Mouse (Mus musculus) Muller cell, postnatal 12 days (primary cell): ENCODE data around the gene Olfr875.

Experiments
- DNase-seq: peaks from one replicate; pipeline ENCODE4 v3.0.0-alpha.2; 2015; ENCODE audit errors: inconsistent ontology term

Gene Olfr875

GRCm38 (mm10) chr9:37771759-37772158, at the start of gene Olfr875:
Gene Olfr875 (plus strand): TSS chr9:37771857.
- DNase-seq = no peak

GRCm38 (mm10) chr9:37734310-37734709, 37.3 kb upstream of the Olfr875 start:
- peak; percentile 87 for DNase-seq

- no peak for DNase-seq
Measured at GRCm38 (mm10) chr9:37744806-37745205, 26.9 kb upstream of the Olfr875 start, which contains the start of gene Olfr874. Gene Olfr874 (plus strand): TSS chr9:37745106.

- DNase-seq = no peak
Measured at GRCm38 (mm10) chr9:37750319-37751075, 21.2 kb upstream of the Olfr875 start.

- no peak for DNase-seq
Measured at GRCm38 (mm10) chr9:37751467-37751866, 20.2 kb upstream of the Olfr875 start.

GRCm38 (mm10) chr9:37752006-37752405, 19.7 kb upstream of the Olfr875 start:
- DNase-seq = no peak

- no peak for DNase-seq
Measured at GRCm38 (mm10) chr9:37761728-37762127, 9.9 kb upstream of the Olfr875 start.

- no peak for DNase-seq
Measured at GRCm38 (mm10) chr9:37762541-37762940, 9.1 kb upstream of the Olfr875 start.

- DNase-seq = no peak
Measured at GRCm38 (mm10) chr9:37770661-37771060, 996 bp upstream of the Olfr875 start.

GRCm38 (mm10) chr9:37782766-37783260, 11.2 kb downstream of the Olfr875 start:
- peak; percentile 85 for DNase-seq

- DNase-seq = peak; percentile 77
Measured at GRCm38 (mm10) chr9:37783394-37784387, 12.0 kb downstream of the Olfr875 start.

- peak; percentile 92 for DNase-seq
Measured at GRCm38 (mm10) chr9:37786411-37786810, 14.8 kb downstream of the Olfr875 start.

GRCm38 (mm10) chr9:37802055-37802454, 30.4 kb downstream of the Olfr875 start:
- DNase-seq = no peak

GRCm38 (mm10) chr9:37802731-37803130, 31.1 kb downstream of the Olfr875 start, which contains the start of gene Olfr876:
Gene Olfr876 (plus strand): TSS chr9:37803031.
- DNase-seq = no peak

GRCm38 (mm10) chr9:37807235-37807634, 35.6 kb downstream of the Olfr875 start:
- no peak for DNase-seq

GRCm38 (mm10) chr9:37808456-37808855, 36.8 kb downstream of the Olfr875 start:
- DNase-seq = peak; percentile 92

GRCm38 (mm10) chr9:37808976-37809375, 37.3 kb downstream of the Olfr875 start:
- DNase-seq = peak; percentile 52

- DNase-seq = no peak
Measured at GRCm38 (mm10) chr9:37814696-37815095, 43.0 kb downstream of the Olfr875 start.
